Mouse (Mus musculus) ovary, postnatal 14 days (tissue): ENCODE data around the gene Vmn2r33.
"Not testable (repeated sequence)": the region's sequence is repeated elsewhere in the genome, so short reads cannot be mapped to it uniquely, and the experiment has no call there.

Experiments used
- DNase-seq: peaks from one replicate; pipeline ENCODE4 v3.0.0; 2022; ENCODE audit warnings: low spot score

Gene Vmn2r33

GRCm38 (mm10) chr7:7566686-7567085 lies at the start of gene Vmn2r33:
Gene Vmn2r33 (minus strand): TSS chr7:7566786.
- not testable (repeated sequence) for DNase-seq
